Mouse (Mus musculus) forebrain, embryonic 11.5 days (tissue): ENCODE measurements around the gene Spz1. TPM values are rescaled to one million over a fixed set of nuclear protein-coding genes. Genes with fewer than 3 reads are reported as not detected.

Experiments used
- ATAC-seq: fragments of 200-750 bp; cut with Nextera tagmentation; replicated peaks from 2 replicates; pipeline ENCODE4 v1.8.0; 2017; ENCODE audit warnings: moderate TSS enrichment; ENCODE audit not compliant: low FRiP score
- DNase-seq: peaks from one replicate; pipeline ENCODE4 v3.0.0-alpha.2; 2017; ENCODE audit warnings: low spot score
- H3K27ac ChIP-seq: fragments of 300-500 bp; sonication (generic); 2 replicates; pipeline ENCODE4 v1.5.1; 2014; ENCODE audit warnings: low read depth, low read length
- H3K27me3 ChIP-seq: fragments of 300-500 bp; sonication (generic); 2 replicates; pipeline ENCODE4 v1.6.1; 2014; ENCODE audit warnings: mild to moderate bottlenecking, low read length, mixed read lengths; ENCODE audit not compliant: control insufficient read depth, insufficient read depth
- H3K36me3 ChIP-seq: fragments of 300-500 bp; sonication (generic); 2 replicates; pipeline ENCODE4 v1.6.1; 2014; ENCODE audit warnings: mild to moderate bottlenecking, low read length, moderate library complexity, mixed read lengths; ENCODE audit not compliant: control insufficient read depth, insufficient read depth
- H3K4me1 ChIP-seq: fragments of 300-500 bp; sonication (generic); replicated peaks from 2 replicates; pipeline ENCODE4 v1.6.1; 2014; ENCODE audit warnings: low read length, mixed read lengths; ENCODE audit not compliant: control insufficient read depth, insufficient read depth
- H3K4me2 ChIP-seq: fragments of 300-500 bp; sonication (generic); 2 replicates; pipeline ENCODE4 v1.6.1; 2014; ENCODE audit warnings: low read depth, mild to moderate bottlenecking, low read length, moderate library complexity, mixed read lengths; ENCODE audit not compliant: severe bottlenecking
- H3K4me3 ChIP-seq: fragments of 300-500 bp; sonication (generic); 2 replicates; pipeline ENCODE4 v1.5.1; 2014; ENCODE audit warnings: low read depth, low read length
- H3K9ac ChIP-seq: fragments of 300-500 bp; sonication (generic); 2 replicates; pipeline ENCODE4 v1.6.1; 2014; ENCODE audit warnings: low read length
- H3K9me3 ChIP-seq: fragments of 300-500 bp; sonication (generic); 2 replicates; pipeline ENCODE4 v1.6.1; 2016; ENCODE audit warnings: low read length, mixed read lengths; ENCODE audit not compliant: control insufficient read depth
- WGBS: fragments of 180-500 bp; shearing (Covaris S2); extraction: QIAGEN DNeasy Blood & Tissue Kit; methylation state at CpG from one replicate; pipeline ENCODE4 v1.1.7; 2014; 5-methylcytosine and 5-hydroxymethylcytosine counted together
- polyA plus RNA-seq: library from polyadenylated mRNA; unstranded; fragments of >200 nt; fragmentation: Nextera tagmentation; extraction: Ambion mirVana; gene quantifications from 2 replicates; pipeline ENCODE4 v1.2.1, GENCODE M21; 2014

Gene Spz1
- polyA plus RNA-seq, 1 experiment from 2014 or later = not detected

GRCm38 (mm10) chr13:92589255-92589654 lies 13.3 kb upstream of the Spz1 start:
- DNase-seq (no peak), ATAC-seq (no peak)
- Histone ChIP-seq H3K4me1 (peaks cover 9% of the 10 kb centered on the region), H3K27me3 (no peaks in the 10 kb centered on the region), H3K4me2 (no peak overlapping the region), H3K9me3 (no peaks in the 10 kb centered on the region), H3K4me3 (no peak overlapping the region), H3K36me3 (no peaks in the 10 kb centered on the region), H3K27ac (no peak overlapping the region), H3K9ac (no peak overlapping the region)

GRCm38 (mm10) chr13:92588704-92589103 lies 12.7 kb upstream of the Spz1 start:
- Histone ChIP-seq H3K4me2 (no peak overlapping the region), H3K4me1 (peaks cover 6% of the 10 kb centered on the region), H3K9ac (no peak overlapping the region), H3K27me3 (no peaks in the 10 kb centered on the region), H3K4me3 (no peak overlapping the region), H3K36me3 (no peaks in the 10 kb centered on the region), H3K9me3 (no peaks in the 10 kb centered on the region), H3K27ac (no peak overlapping the region)
- no peak for DNase-seq
- ATAC-seq = no peak
- 75% methylated on average over 3 of the region's 3 CpGs for WGBS

GRCm38 (mm10) chr13:92584094-92584717 lies 8.2 kb upstream of the Spz1 start:
- Histone ChIP-seq H3K9me3 (no peaks in the 10 kb centered on the region), H3K4me3 (no peak overlapping the region), H3K27me3 (no peaks in the 10 kb centered on the region), H3K36me3 (no peaks in the 10 kb centered on the region), H3K4me1 (no peaks in the 10 kb centered on the region), H3K4me2 (no peak overlapping the region), H3K27ac (no peak overlapping the region), H3K9ac (no peak overlapping the region)
- DNase-seq (no peak), ATAC-seq (no peak)
- 84% methylated on average over 8 of the region's 8 CpGs for WGBS

DNA sequence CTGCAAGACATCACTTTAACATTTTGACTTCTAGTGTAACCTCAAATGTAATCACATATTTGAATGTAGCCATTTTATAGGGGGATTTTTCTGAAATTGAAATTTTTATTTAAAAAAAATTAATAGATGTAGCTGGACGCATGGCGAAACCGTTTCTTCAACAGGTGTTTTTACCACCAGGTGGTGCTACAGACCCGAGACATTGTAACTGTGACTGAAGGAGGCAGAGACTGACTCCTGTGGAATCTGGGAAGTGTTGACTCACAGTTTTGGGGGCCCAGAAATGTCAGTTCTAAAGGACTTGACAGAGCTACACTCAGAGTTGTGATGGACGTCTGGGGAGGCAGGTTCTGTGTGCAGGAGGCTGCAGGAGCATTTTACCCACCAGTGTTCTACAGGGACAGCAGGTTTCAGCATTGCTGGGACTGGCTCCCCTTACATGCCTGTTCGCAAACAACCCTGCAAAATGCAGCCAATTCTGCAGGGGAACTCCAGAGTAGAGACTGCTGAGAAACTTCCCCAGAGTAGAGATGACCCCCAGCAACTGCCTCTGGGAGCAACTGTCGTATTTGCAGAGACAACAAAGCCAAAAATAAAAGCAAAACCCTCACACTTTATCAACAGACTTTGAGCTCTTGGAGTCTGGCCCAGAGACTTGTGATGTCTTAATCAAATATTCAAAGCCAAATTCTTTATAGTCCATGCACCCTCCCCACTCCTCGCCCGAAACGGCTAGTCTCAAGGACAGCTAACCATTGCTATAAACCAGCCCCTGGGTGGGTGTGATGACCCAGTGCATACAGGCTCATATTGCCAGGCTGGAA lies 4.5 kb upstream of the Spz1 start:
- ATAC-seq (no peak; the same call in 1 of the 2 replicates), DNase-seq (peak; percentile 63)
- no peak overlapping the region for H3K4me2 ChIP-seq
- no peak overlapping the region for H3K4me3 ChIP-seq
- 43% methylated on average over 10 of the region's 10 CpGs for WGBS
- H3K27ac ChIP-seq = no peak overlapping the region
- no peaks in the 10 kb centered on the region; the same call in 1 of the 2 replicates for H3K4me1 ChIP-seq
- no peaks in the 10 kb centered on the region for H3K27me3 ChIP-seq
- no peaks in the 10 kb centered on the region for H3K36me3 ChIP-seq
- no peak overlapping the region for H3K9ac ChIP-seq
- no peaks in the 10 kb centered on the region for H3K9me3 ChIP-seq

- no peak overlapping the region for H3K4me3 ChIP-seq
- H3K27ac ChIP-seq = no peak overlapping the region
- ATAC-seq (no peak), DNase-seq (no peak)
- H3K36me3 ChIP-seq = no peaks in the 10 kb centered on the region
- no peak overlapping the region for H3K4me2 ChIP-seq
- H3K9me3 ChIP-seq = no peaks in the 10 kb centered on the region
- H3K27me3 ChIP-seq = no peaks in the 10 kb centered on the region
- WGBS = 87% methylated on average over 4 of the region's 4 CpGs
- no peaks in the 10 kb centered on the region; the same call in 1 of the 2 replicates for H3K4me1 ChIP-seq
- H3K9ac ChIP-seq = no peak overlapping the region
Measured at GRCm38 (mm10) chr13:92578210-92578609, 2.2 kb upstream of the Spz1 start.

- 62% methylated on average over 6 of the region's 6 CpGs for WGBS
- ATAC-seq = no peak
- Histone ChIP-seq H3K36me3 (no peaks in the 10 kb centered on the region), H3K9me3 (no peaks in the 10 kb centered on the region), H3K4me1 (no peaks in the 10 kb centered on the region; the same call in 1 of the 2 replicates), H3K27me3 (no peaks in the 10 kb centered on the region), H3K9ac (no peak overlapping the region), H3K4me2 (no peak overlapping the region), H3K4me3 (no peak overlapping the region), H3K27ac (no peak overlapping the region)
- DNase-seq = no peak
Measured at GRCm38 (mm10) chr13:92576688-92577087, 716 bp upstream of the Spz1 start.

- no peak for ATAC-seq
Measured at GRCm38 (mm10) chr13:92559429-92559828, 16.5 kb downstream of the Spz1 start.

DNA sequence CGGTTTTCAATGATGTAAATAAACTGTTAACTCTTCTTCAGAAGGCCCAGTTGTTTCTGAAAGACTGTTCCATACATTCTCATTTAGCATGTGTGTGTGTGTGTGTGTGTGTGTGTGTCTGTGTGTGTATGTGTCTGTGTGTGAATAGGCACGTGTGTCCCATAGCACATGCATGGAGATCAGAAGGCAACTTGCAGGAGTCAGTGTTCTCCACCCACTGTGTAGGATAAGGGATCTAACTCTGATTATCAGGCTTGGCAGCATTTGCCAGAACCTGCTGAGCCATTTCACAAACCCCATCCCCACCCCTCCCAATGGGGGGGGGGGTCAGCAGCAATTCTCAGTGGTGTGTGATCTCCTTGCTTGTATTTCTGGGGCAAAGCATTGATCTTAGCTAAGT lies 18.7 kb downstream of the Spz1 start:
- H3K27ac ChIP-seq = no peak overlapping the region
- ATAC-seq (no peak), DNase-seq (no peak)
- no peaks in the 10 kb centered on the region for H3K9me3 ChIP-seq
- no peaks in the 10 kb centered on the region for H3K4me1 ChIP-seq
- WGBS = 70% methylated on average over 2 of the region's 2 CpGs
- H3K27me3 ChIP-seq = no peaks in the 10 kb centered on the region
- no peak overlapping the region for H3K9ac ChIP-seq
- no peak overlapping the region for H3K4me2 ChIP-seq
- H3K36me3 ChIP-seq = no peaks in the 10 kb centered on the region
- H3K4me3 ChIP-seq = no peak overlapping the region

More at GRCm38 (mm10) chr13:92559429-92559828, 16.5 kb downstream of the Spz1 start:
- H3K9ac ChIP-seq = no peak overlapping the region
- DNase-seq = no peak
- no peaks in the 10 kb centered on the region for H3K27me3 ChIP-seq
- H3K9me3 ChIP-seq = no peaks in the 10 kb centered on the region
- H3K4me2 ChIP-seq = no peak overlapping the region
- no peaks in the 10 kb centered on the region for H3K4me1 ChIP-seq
- no peaks in the 10 kb centered on the region for H3K36me3 ChIP-seq
- 84% methylated on average over 5 of the region's 5 CpGs for WGBS
- H3K27ac ChIP-seq = no peak overlapping the region
- no peak overlapping the region for H3K4me3 ChIP-seq
